Mouse (Mus musculus): ENCODE measurements around the gene Eci2.
"Not testable (repeated sequence)": the region's sequence is repeated elsewhere in the genome, so short reads cannot be mapped to it uniquely, and the experiment has no call there.

Gene Eci2

DNA sequence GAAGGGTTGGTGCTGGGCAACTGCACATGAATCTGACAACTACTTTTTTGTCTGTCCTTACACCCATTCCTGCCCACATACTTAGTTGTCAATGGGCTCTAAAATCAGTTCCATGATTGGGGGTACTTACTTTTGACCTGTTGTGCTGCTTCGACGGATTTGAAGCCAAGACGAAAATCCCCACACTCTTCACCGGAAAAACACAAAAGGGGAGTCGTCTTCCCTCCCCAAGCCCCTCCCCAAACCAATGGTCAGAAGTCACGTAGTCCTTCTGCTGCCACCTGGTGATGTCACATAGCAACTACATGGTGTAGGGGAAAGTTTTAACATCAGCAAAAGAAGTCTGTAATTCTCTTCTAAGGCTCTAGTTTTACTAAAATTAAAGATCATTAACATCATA is at the start of gene Eci2:
Gene Eci2, minus strand, starts transcription at position 218 of the 400 bp plus-strand sequence.
- in situ Hi-C loops (cut with MboI; ENCODE audit: low pct_unique_long_range_greater_than_20kb in 1 of 2, low sequenced_read_pairs in 2 of 2, unreplicated experiment in 1 of 2): no loop called here

DNA sequence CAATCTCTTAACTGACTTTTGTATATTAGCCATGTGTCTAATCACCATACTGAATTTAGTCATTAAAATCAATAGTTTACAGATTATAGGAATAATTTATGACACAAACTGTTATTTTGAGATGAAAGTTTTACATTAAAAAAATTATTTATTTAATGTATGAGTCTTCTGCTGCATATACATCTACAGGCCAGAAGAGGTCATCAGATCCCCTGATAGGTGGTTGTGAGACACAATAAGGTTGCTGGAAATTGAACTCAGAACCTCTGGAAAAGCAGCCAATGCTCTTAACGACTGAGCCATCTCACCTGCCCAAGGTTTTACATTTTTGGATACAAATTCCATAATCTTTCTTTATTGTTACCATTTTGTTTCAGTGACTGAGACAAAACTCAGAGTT is 48.0 kb upstream of the Eci2 start:
- in situ Hi-C loops (cut with MboI; ENCODE audit: low pct_unique_long_range_greater_than_20kb in 1 of 2, low sequenced_read_pairs in 2 of 2, unreplicated experiment in 1 of 2): loop anchor here in 1 of 2 experiments (25.0 kb wide), 1 partner anchor 862 kb away; no protein-coding TSS in a partner anchor

DNA sequence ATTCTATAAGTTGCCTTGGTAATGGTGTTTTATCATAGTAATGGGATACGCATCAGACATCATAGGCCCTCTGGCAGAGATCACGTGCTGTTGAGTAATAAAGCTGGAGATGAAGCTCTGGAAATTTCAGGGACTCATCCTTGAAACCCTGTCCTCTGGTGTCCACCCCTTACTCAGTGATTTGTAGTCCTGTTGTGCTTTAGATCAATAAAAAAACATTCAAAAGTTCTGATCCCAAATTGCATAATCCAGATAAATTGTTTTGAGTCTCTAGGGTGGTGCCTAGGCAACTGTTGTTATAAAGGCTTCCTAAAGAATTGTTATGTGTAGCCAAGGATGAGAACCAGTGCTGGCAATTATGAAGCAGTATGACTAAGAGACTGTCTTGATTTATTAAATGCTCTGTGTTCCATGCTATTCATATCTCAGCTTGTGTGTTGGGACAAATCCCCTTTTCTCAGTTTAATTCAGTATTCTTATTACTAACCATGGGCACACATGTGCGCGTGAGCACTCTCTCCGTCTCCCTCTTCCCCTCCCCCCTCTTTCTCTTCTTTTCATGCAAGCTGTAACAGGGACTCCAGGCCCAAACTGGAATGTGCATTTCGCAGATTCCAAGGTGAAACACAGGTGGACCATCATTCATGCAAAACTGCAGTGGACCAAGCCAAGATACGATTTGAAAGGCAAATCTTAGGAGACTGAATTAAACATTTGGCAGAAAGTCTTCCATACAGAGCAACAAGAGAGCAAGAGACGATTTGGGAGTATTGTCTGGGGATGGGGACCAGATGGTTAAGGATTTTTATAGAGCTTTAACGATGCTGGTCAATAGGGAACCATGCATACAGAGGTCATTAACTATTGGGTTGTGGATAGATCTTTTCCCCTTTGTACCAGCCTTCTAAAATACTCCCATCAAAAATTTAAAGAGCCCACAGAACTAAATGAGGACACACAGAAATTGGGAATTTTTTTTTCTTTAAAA is 43.9 kb upstream of the Eci2 start:
- in situ Hi-C loops (cut with MboI; ENCODE audit: low pct_unique_long_range_greater_than_20kb in 1 of 2, low sequenced_read_pairs in 2 of 2, unreplicated experiment in 1 of 2): no loop called here

DNA sequence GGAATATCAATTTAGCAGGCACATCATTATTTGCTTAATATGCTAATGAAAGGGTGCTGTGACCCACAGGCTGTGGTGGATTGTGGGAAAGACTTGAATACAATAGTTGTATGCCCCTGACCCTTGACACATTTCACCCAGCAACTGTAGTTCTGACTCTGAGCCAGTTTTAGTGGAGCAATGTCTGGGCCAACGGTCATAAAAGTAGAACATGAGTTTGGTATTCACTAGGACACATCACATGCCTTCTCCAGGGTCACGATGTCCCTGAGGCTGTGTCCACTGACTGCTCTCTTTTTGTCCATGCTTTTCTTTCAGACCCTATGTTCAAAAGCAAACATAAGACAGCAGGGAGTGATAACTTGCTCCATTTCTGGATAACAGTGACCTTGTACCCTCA is 40.2 kb upstream of the Eci2 start:
- in situ Hi-C loops (cut with MboI; ENCODE audit: low pct_unique_long_range_greater_than_20kb in 1 of 2, low sequenced_read_pairs in 2 of 2, unreplicated experiment in 1 of 2): no loop called here

DNA sequence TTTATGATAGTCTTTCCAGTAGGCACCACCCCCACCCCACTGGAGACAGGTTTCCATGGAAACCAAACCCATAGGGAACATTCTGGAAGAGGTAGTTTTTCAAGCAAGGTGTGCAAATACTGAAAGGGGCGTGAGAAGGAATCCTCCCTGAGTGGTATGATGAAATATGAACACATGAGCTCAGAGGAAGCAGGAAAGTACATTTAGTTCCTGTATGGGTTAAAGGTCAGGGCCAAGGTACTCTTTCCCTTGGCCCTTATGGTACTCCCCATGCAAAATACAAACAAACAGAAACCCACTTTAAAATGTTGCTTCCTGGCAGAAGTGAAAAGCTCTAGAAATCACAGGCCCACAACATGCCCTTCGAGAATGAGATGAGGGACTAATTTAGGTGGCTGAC is 39.1 kb upstream of the Eci2 start:
- in situ Hi-C loops (cut with MboI; ENCODE audit: low pct_unique_long_range_greater_than_20kb in 1 of 2, low sequenced_read_pairs in 2 of 2, unreplicated experiment in 1 of 2): no loop called here

DNA sequence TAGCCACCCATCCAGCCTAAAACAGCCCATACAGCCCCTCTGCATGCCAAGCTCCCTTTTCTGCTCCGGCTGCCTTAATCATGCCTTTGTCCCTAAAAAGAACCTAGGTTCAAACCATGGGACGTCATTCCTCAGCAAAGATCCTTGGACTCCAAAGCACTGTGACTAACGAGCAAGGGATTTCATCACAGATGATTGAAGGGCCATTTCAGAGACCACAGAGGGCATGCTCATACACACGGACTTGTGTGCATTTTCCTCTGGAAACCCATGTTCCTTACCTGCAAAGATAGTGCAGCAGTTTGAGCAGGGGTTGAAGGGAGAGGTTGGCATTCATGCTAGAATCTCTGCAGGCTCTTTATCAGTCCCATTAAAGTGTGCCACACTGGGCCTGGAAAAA is 37.5 kb upstream of the Eci2 start:
- in situ Hi-C loops (cut with MboI; ENCODE audit: low pct_unique_long_range_greater_than_20kb in 1 of 2, low sequenced_read_pairs in 2 of 2, unreplicated experiment in 1 of 2): no loop called here

DNA sequence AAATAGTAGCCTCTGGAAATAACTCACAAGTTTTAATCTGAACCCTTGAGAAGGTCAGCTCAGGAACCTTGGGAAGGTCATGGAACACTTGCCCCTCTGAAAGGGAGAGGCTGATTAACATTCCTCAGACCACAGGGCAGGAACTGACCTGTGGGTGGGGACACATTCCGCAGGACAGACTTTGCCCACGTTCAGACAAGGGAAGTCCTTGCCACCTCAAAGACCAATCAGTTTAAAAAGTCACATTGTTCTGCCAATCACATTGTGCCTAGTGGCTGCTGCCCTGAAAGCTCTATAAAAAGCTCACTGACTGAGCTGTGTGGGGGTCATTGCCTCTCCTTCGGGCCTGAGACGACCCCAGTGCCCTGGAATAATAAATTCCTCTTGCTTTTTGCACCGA is 31.2 kb upstream of the Eci2 start:
- in situ Hi-C loops (cut with MboI; ENCODE audit: low pct_unique_long_range_greater_than_20kb in 1 of 2, low sequenced_read_pairs in 2 of 2, unreplicated experiment in 1 of 2): no loop called here

DNA sequence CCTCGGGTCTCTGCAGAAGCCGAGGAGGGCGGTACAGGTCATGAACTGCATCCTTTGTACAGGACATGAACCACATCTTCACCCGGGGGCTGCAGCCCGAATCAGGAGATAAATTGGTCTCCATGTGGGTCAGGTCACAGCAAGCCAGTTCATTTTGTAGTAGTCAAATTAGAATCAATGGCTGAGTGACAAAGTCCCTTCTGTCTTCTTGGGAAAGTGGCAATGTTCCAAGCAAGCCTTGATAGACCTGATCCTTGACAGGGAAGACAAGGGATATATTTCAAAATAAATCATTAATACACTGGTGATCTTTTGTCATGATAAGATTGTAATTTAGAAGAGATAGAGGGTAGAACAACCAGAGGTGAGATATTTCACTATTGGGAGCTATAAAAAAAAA is 9.6 kb upstream of the Eci2 start:
- in situ Hi-C loops (cut with MboI; ENCODE audit: low pct_unique_long_range_greater_than_20kb in 1 of 2, low sequenced_read_pairs in 2 of 2, unreplicated experiment in 1 of 2): no loop called here

DNA sequence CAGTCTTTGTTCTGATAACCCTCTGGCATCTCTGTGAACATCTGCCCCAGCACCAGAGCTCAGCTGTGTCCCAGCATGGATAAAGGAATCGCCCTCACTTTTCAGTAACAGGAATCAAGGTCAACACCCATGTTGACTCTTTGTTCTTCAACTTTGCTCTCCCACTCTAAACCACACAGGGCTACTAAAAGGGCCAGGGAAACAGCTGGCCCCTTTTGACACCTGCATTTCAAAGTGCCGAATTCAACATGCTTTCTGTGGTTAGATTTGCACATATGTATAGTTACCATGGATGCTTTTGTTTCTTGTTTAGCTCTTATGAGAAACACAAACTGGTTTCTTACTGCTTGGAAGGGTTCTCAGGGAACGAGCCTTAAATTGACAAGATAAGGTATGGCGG is 8.8 kb upstream of the Eci2 start:
- in situ Hi-C loops (cut with MboI; ENCODE audit: low pct_unique_long_range_greater_than_20kb in 1 of 2, low sequenced_read_pairs in 2 of 2, unreplicated experiment in 1 of 2): no loop called here

DNA sequence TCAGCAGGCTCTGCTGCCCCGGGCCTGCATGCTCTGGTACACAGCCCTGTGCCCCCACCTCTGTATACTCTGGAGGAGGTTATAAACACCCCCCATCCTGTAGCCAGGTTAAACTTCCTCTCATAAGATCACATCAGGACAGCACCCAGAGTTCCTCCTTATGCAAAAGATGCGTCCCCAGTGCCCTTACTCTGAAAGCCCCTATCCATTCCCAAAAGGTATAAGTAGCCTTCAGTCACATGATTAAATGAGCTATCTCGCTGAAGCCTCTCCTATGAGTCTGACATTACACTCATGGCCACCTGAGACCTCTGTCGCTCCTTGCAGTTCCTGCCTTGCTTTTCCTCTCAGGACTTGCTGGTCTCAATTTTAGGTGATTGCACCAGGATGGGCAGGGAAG is 6.7 kb upstream of the Eci2 start:
- in situ Hi-C loops (cut with MboI; ENCODE audit: low pct_unique_long_range_greater_than_20kb in 1 of 2, low sequenced_read_pairs in 2 of 2, unreplicated experiment in 1 of 2): no loop called here

DNA sequence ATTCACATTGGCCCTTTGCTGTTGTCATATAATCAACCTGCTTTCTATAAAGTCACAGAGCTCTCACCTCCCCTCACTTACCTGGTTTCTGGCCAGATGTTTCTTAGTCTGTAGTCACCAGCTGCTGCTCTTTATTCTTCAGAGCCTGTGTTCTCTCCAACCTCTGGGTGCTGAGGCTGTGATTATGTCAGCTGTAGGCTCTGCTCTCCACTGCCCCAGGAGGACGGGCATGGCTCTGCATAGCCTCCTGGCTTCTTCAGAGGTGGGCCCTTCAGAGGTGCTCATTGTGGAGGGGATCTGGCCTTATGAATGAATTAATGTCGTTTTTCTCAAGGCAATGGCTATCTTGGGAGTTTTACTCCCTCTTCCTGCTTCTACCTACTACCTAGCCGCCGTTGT is 4.8 kb upstream of the Eci2 start:
- in situ Hi-C loops (cut with MboI; ENCODE audit: low pct_unique_long_range_greater_than_20kb in 1 of 2, low sequenced_read_pairs in 2 of 2, unreplicated experiment in 1 of 2): no loop called here

DNA sequence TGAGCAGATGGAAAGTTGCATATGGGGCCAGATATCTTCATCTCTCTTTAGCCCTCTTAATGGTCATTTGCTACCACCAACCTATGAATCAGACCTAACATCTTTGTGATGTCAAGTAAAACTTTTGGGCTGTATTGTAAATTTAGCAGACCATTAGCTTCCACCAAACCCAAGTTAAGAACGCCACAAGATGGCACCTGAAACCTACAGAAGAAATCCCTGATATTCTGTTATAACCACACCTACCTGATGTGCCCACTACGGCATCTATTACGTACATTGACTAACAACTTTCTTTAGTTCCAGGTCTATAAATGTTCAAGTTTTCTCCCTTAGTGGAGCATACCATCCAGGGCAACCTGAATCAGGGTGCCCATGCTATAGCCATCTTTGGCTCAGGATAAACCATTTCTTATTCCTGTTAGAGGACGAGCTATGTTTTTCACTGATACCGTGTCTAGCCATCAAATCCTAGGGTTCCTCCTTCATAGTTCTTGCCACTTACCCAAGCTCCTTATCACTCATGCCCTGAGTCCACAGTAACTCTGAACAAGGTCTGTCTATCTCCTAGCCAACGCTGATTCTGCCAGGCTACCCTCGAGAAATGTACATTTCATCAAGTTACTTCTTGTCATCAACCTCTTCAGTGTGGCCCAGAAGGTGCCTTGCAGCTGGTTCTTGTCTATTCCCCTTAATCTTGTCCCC is 4.2 kb upstream of the Eci2 start:
- in situ Hi-C loops (cut with MboI; ENCODE audit: low pct_unique_long_range_greater_than_20kb in 1 of 2, low sequenced_read_pairs in 2 of 2, unreplicated experiment in 1 of 2): no loop called here

DNA sequence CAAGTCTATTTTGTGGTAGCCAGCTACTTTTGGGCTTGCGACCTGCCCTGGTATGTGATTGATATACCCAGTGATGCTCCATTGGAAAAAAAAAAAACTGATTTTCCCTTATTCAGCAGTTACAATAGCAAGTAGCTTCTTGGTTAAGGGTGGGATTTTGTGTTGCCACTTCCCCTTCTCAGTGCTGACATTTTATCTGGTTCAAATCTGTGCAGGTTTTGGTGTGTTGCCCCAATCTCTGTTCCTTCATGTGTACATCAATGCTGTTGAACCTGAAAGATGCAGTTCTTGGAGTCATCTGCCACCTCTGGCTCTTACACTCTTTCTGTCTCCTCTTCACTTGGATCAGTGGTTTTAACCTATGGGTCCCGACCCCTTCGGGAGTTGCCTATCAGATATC is 1.5 kb upstream of the Eci2 start:
- in situ Hi-C loops (cut with MboI; ENCODE audit: low pct_unique_long_range_greater_than_20kb in 1 of 2, low sequenced_read_pairs in 2 of 2, unreplicated experiment in 1 of 2): no loop called here

DNA sequence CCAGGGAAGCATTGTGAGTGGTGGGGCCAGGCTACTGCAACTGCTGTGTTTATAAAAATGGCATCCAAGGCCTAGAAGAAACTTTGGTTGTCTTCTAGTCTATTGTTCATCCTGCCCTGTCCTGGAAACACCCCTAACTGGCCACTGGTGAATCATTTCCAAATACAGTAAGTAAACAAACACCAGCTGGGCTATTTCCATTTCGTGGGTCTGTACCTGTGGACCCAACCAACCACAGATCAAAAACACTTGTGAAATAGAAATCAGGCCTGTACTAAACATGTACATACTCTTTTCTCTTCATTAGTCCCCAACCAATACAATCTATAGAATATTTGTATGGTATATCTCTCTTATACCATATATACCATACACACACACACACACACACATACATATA is 3.5 kb downstream of the Eci2 start:
- in situ Hi-C loops (cut with MboI; ENCODE audit: low pct_unique_long_range_greater_than_20kb in 1 of 2, low sequenced_read_pairs in 2 of 2, unreplicated experiment in 1 of 2): not testable (repeated sequence)

DNA sequence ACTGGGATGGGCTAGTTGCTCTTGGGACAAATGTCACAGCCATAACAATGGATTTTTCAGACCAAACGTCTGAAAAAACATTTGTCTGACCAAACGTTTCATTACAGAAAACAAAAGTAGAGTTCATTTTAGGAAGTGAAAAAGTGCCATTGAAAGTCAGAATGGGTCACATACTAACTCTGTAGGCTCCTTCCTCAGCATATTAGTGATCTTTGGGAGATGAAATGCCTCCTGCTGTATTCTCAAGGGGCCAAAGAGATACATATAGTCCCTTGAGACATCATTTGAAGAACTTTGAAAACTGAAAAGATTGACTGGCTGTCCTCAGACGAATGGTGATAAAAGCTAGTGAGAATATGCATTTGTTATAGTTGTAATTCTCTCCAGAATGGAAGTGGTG is 6.5 kb downstream of the Eci2 start:
- in situ Hi-C loops (cut with MboI; ENCODE audit: low pct_unique_long_range_greater_than_20kb in 1 of 2, low sequenced_read_pairs in 2 of 2, unreplicated experiment in 1 of 2): no loop called here

DNA sequence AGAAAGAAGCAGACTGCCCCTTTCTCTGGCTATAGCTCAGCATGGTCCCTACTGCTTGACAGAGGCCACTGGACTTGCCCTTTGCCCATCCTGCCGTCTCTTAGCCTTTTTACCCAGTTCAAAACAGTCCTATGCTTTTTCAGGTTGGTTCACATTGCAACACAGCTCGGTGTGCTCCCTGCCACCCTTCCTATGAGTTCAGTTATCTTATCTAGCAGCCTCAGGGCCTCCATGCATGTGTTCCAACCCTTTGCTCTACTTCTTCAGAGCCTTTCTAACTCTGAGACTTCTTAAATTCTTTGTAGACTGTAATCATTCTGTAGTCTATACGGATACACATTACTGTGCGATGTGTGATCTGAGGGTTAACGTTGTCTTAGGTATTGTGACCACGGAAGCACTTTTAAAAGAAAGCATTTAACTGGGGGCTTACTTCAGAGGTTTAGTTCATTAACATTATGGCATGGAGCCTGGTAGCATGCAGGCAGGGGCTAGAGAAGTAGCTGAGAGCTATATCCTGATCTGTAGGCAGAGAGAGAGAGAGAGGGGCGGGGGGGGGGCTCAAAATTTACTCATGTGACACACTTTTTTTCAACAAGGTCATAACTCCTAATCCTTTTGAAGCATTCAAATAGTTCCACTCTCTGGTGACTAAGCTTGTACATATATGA is 7.9 kb downstream of the Eci2 start:
- in situ Hi-C loops (cut with MboI; ENCODE audit: low pct_unique_long_range_greater_than_20kb in 1 of 2, low sequenced_read_pairs in 2 of 2, unreplicated experiment in 1 of 2): no loop called here

DNA sequence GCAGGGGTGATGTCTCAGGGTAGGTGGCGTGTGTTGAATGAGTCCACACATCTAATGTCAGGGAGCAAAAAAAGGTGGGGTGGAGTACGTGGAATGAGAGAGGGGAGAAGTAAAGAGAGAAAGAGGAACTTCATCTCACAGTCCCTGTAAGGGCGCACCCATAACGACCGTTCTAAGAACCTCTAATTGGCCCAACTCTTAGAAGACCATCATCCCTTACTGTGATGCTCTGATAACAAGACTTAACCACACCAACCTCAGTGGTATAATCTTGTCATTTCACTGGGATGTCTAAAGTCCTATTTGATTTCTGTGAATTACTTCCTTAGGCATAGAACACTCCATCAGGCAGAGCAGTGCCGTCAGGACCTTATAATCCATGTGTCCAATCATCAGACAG is 9.5 kb downstream of the Eci2 start:
- in situ Hi-C loops (cut with MboI; ENCODE audit: low pct_unique_long_range_greater_than_20kb in 1 of 2, low sequenced_read_pairs in 2 of 2, unreplicated experiment in 1 of 2): no loop called here

DNA sequence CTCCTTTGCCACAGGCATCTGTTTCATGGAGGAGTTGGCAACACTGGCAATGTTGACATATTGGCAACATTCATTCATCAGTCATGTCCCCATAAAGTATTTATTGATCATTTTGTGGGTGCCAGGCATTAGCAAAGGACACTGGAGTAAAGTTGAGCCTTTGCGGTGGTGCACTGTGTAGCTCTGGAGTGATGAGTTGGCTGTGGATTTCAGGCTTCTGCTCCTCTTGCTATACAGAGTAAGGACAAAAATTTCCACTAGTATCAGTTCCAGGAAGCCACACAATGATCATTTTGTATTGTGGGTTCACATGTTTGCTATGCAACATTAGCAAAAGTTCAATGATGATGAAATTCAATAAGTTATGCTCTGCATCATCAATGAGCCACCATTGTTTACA is 10.8 kb downstream of the Eci2 start:
- in situ Hi-C loops (cut with MboI; ENCODE audit: low pct_unique_long_range_greater_than_20kb in 1 of 2, low sequenced_read_pairs in 2 of 2, unreplicated experiment in 1 of 2): no loop called here

DNA sequence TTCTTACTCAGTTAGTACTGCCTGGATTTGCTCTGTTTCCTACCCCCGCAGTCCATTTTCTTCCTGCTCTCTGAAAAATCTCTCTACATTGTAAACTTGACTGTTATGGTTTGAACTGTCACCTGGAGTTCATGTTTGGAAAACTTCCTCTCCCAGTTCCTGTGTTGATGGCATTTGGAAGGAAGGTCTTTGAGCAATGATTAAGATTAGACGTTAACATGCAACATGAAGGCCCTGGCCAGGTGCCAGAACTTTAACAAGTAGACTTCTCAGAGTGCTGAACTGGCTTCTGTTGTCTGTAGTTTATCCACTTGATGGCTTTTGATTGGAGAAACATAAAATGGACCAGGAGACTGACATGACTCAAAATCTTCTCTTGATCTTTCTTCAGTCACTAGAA is 31.0 kb downstream of the Eci2 start:
- in situ Hi-C loops (cut with MboI; ENCODE audit: low pct_unique_long_range_greater_than_20kb in 1 of 2, low sequenced_read_pairs in 2 of 2, unreplicated experiment in 1 of 2): no loop called here
